Mouse (Mus musculus): ENCODE results near the gene Gpsm3.
"Not testable (repeated sequence)": the region's sequence is repeated elsewhere in the genome, so short reads cannot be mapped to it uniquely, and the experiment has no call there.

Gene Gpsm3

GRCm38 (mm10) chr17:34589681-34590101, at the start of gene Gpsm3:
Gene Gpsm3, plus strand, starts transcription at chr17:34589806.
- in situ Hi-C loops (cut with MboI): loop anchor here (25.0 kb wide), 1 partner anchor 402 kb away; the partner anchor contains the start of genes Psmb8, Psmb9 and Tap1

- in situ Hi-C loops (cut with MboI): not testable (repeated sequence)
These were observed 46.0 kb upstream of the Gpsm3 start for GRCm38 (mm10) chr17:34543567-34543966.

GRCm38 (mm10) chr17:34546797-34547196, 42.8 kb upstream of the Gpsm3 start:
- in situ Hi-C loops (cut with MboI): no loop called here

GRCm38 (mm10) chr17:34547601-34548000, 42.0 kb upstream of the Gpsm3 start:
- in situ Hi-C loops (cut with MboI): no loop called here

- in situ Hi-C loops (cut with MboI): no loop called here
These were observed 40.5 kb upstream of the Gpsm3 start for GRCm38 (mm10) chr17:34549156-34549555.

GRCm38 (mm10) chr17:34549843-34550242, 39.8 kb upstream of the Gpsm3 start:
- in situ Hi-C loops (cut with MboI): no loop called here

GRCm38 (mm10) chr17:34555483-34555882, 34.1 kb upstream of the Gpsm3 start:
- in situ Hi-C loops (cut with MboI): no loop called here

- in situ Hi-C loops (cut with MboI): no loop called here
These were observed 33.2 kb upstream of the Gpsm3 start for GRCm38 (mm10) chr17:34556406-34556805.

- in situ Hi-C loops (cut with MboI): no loop called here
These were observed 32.2 kb upstream of the Gpsm3 start for GRCm38 (mm10) chr17:34557411-34557810.

GRCm38 (mm10) chr17:34559116-34559515, 30.5 kb upstream of the Gpsm3 start:
- in situ Hi-C loops (cut with MboI): no loop called here

- in situ Hi-C loops (cut with MboI): no loop called here
These were observed 29.7 kb upstream of the Gpsm3 start for GRCm38 (mm10) chr17:34559895-34560294.

- in situ Hi-C loops (cut with MboI): no loop called here
These were observed 29.2 kb upstream of the Gpsm3 start for GRCm38 (mm10) chr17:34560438-34560837.

GRCm38 (mm10) chr17:34561200-34561599, 28.4 kb upstream of the Gpsm3 start:
- in situ Hi-C loops (cut with MboI): no loop called here

GRCm38 (mm10) chr17:34562595-34562994, 27.0 kb upstream of the Gpsm3 start:
- in situ Hi-C loops (cut with MboI): no loop called here

- in situ Hi-C loops (cut with MboI): no loop called here
These were observed 26.3 kb upstream of the Gpsm3 start for GRCm38 (mm10) chr17:34563354-34563753.

- in situ Hi-C loops (cut with MboI): no loop called here
These were observed 25.6 kb upstream of the Gpsm3 start, which contains the start of gene Notch4 for GRCm38 (mm10) chr17:34564003-34564421. Gene Notch4, plus strand, starts transcription at chr17:34564268.

- in situ Hi-C loops (cut with MboI): loop anchor here (5.0 kb wide), 1 partner anchor 53 kb away; the partner anchor contains the start of gene Egfl8
These were observed 24.8 kb upstream of the Gpsm3 start for GRCm38 (mm10) chr17:34564796-34565195.

- in situ Hi-C loops (cut with MboI): loop anchor here (5.0 kb wide), 1 partner anchor 50 kb away; the partner anchor contains the start of gene Egfl8
These were observed 22.3 kb upstream of the Gpsm3 start for GRCm38 (mm10) chr17:34567311-34567710.

- in situ Hi-C loops (cut with MboI): loop anchor here (5.0 kb wide), 1 partner anchor 49 kb away; the partner anchor contains the start of gene Egfl8
These were observed 21.2 kb upstream of the Gpsm3 start for GRCm38 (mm10) chr17:34568421-34568820.

GRCm38 (mm10) chr17:34569919-34570318, 19.7 kb upstream of the Gpsm3 start:
- in situ Hi-C loops (cut with MboI): loop anchor here (5.0 kb wide), 1 partner anchor 47 kb away; the partner anchor contains the start of gene Egfl8

- in situ Hi-C loops (cut with MboI): no loop called here
These were observed 17.7 kb upstream of the Gpsm3 start for GRCm38 (mm10) chr17:34571875-34572274.

GRCm38 (mm10) chr17:34572361-34572760, 17.2 kb upstream of the Gpsm3 start:
- in situ Hi-C loops (cut with MboI): no loop called here

GRCm38 (mm10) chr17:34576577-34576976, 13.0 kb upstream of the Gpsm3 start:
- in situ Hi-C loops (cut with MboI): loop anchor here (25.0 kb wide), 1 partner anchor 389 kb away; the partner anchor contains the start of genes Psmb8, Psmb9 and Tap1

GRCm38 (mm10) chr17:34578070-34578469, 11.5 kb upstream of the Gpsm3 start:
- in situ Hi-C loops (cut with MboI): loop anchor here (25.0 kb wide), 1 partner anchor 391 kb away; the partner anchor contains the start of genes Psmb8, Psmb9 and Tap1
